Mouse (Mus musculus) erythroblast, embryonic 14.5 days (primary cell): ENCODE data around the gene Ephb1.

Experiments
- GATA1 ChIP-seq: IDR thresholded peaks from 2 replicates; pipeline ENCODE4 v1.6.1; 2012; ENCODE audit warnings: low read length, inconsistent platforms, mixed read lengths
- TAL1 ChIP-seq: IDR thresholded peaks from 3 replicates; pipeline ENCODE4 v1.6.1; 2012; ENCODE audit warnings: low read length, inconsistent platforms, mixed read lengths

- TF ChIP-seq GATA1: no peak
- no peak for TF ChIP-seq TAL1
Observed at GRCm38 (mm10) chr9:102249124-102249816, 105.2 kb downstream of the Ephb1 start.
